Mouse (Mus musculus) forebrain, postnatal 0 days (tissue): ENCODE results near the gene Foxn3. TPM values are rescaled to one million over a fixed set of nuclear protein-coding genes. Genes with fewer than 3 reads are reported as not detected.

ENCODE experiments used
- ATAC-seq: fragments of 200-750 bp; cut with Nextera tagmentation; 2 replicates; pipeline ENCODE4 v1.8.0; 2017; ENCODE audit warnings: mild to moderate bottlenecking, moderate library complexity
- DNase-seq: peaks from one replicate; pipeline ENCODE4 v3.0.0-alpha.2; 2015
- H3K27ac ChIP-seq: fragments of 300-500 bp; sonication (generic); 2 replicates; pipeline ENCODE4 v1.5.1; 2014; ENCODE audit warnings: low read depth, mild to moderate bottlenecking, antibody characterized with exemption, low read length, moderate library complexity, mixed read lengths
- H3K27me3 ChIP-seq: fragments of 300-500 bp; sonication (generic); 2 replicates; pipeline ENCODE4 v1.6.1; 2014; ENCODE audit warnings: mild to moderate bottlenecking, low read length, mixed read lengths; ENCODE audit not compliant: insufficient read depth
- H3K36me3 ChIP-seq: fragments of 300-500 bp; sonication (generic); 2 replicates; pipeline ENCODE4 v1.6.1; 2014; ENCODE audit warnings: mild to moderate bottlenecking, moderate library complexity; ENCODE audit not compliant: insufficient read depth
- H3K4me1 ChIP-seq: fragments of 300-500 bp; sonication (generic); 2 replicates; pipeline ENCODE4 v1.6.1; 2014; ENCODE audit warnings: antibody characterized with exemption; ENCODE audit not compliant: insufficient read depth
- H3K4me2 ChIP-seq: fragments of 300-500 bp; sonication (generic); 2 replicates; pipeline ENCODE4 v1.6.1; 2014; ENCODE audit warnings: low read depth, mild to moderate bottlenecking, moderate library complexity
- H3K4me3 ChIP-seq: fragments of 300-500 bp; sonication (generic); 2 replicates; pipeline ENCODE4 v1.5.1; 2014; ENCODE audit warnings: low read depth, low read length, mixed read lengths
- H3K9ac ChIP-seq: fragments of 300-500 bp; sonication (generic); 2 replicates; pipeline ENCODE4 v1.6.1; 2014; ENCODE audit warnings: mild to moderate bottlenecking
- H3K9me3 ChIP-seq: fragments of 300-500 bp; sonication (generic); 2 replicates; pipeline ENCODE4 v1.6.1; 2016; ENCODE audit warnings: low read length
- CTCF ChIP-seq: sonication (generic); IDR thresholded peaks from 2 replicates; pipeline ENCODE4 v1.5.1; 2016; ENCODE audit warnings: antibody characterized with exemption, control low read depth, low read depth
- WGBS: fragments of 180-500 bp; shearing (Covaris S2); extraction: QIAGEN DNeasy Blood & Tissue Kit; methylation state at CpG from one replicate; pipeline ENCODE4 v1.1.7; 2014; 5-methylcytosine and 5-hydroxymethylcytosine counted together
- polyA plus RNA-seq: library from polyadenylated mRNA; unstranded; fragments of >200 nt; fragmentation: Nextera tagmentation; extraction: Ambion mirVana; gene quantifications from 2 replicates; pipeline ENCODE4 v1.2.1, GENCODE M21; 2015
- total RNA-seq: library from RNA; depleted of rRNA; stranded (reverse); fragments of >200 nt; gene quantifications from 2 replicates; pipeline ENCODE4 v1.2.3, GENCODE M21; 2014

Foxn3 gene
- total and polyA plus RNA-seq, 2 experiments from 2014 or later, result 32.8 to 61.3 TPM

- no peaks in the 10 kb centered on the region for H3K4me1 ChIP-seq
- no peak overlapping the region for H3K4me3 ChIP-seq
- 66% methylated on average over 6 of the region's 6 CpGs for WGBS
- no peak overlapping the region for H3K9ac ChIP-seq
- no peak for TF ChIP-seq CTCF
- H3K27ac ChIP-seq, result no peak overlapping the region
- H3K9me3 ChIP-seq, result no peaks in the 10 kb centered on the region
- no peaks in the 10 kb centered on the region for H3K36me3 ChIP-seq
- DNase-seq, result no peak
- no peak overlapping the region for H3K4me2 ChIP-seq
- H3K27me3 ChIP-seq, result no peaks in the 10 kb centered on the region
- no peak for ATAC-seq
Measured at GRCm38 (mm10) chr12:99490216-99490615, 73.2 kb downstream of the Foxn3 start.

DNA sequence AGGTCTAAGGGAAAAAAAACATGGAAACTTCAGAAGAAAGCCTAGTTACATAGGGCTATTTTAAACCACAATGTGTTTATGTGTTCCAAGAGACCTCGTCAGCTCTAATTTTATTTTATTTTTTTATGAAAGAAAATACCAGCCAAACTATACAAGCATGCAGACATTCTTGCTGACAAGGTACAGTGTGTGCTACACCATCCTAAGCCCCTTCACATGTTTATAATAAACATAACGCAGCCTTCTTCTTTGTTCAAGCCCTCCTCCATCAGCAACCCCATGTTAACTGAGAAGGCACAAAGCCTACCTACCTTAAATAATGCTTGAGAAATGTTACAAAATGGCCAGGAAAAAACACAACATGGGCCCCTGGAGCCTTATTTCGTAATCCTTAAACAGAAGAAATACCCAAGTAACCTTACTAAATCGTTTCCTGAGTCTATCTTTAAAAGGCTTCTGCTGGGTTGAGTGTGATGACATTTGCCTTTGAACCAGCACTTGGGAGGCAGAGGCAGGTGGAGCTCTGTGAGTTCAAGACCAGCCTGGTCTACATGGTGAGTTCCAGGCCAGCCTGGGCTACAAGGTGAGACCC, 74.3 kb downstream of the Foxn3 start:
- H3K9ac ChIP-seq, result no peak overlapping the region
- 87% methylated on average over 4 of the region's 4 CpGs for WGBS
- no peak overlapping the region for H3K4me2 ChIP-seq
- no peak overlapping the region for H3K27ac ChIP-seq
- DNase-seq (no peak), ATAC-seq (no peak)
- no peaks in the 10 kb centered on the region for H3K4me1 ChIP-seq
- no peaks in the 10 kb centered on the region for H3K36me3 ChIP-seq
- H3K9me3 ChIP-seq, result no peaks in the 10 kb centered on the region
- H3K27me3 ChIP-seq, result no peaks in the 10 kb centered on the region
- H3K4me3 ChIP-seq, result no peak overlapping the region
- no peak for TF ChIP-seq CTCF

- no peak for TF ChIP-seq CTCF
- no peak overlapping the region for H3K4me3 ChIP-seq
- H3K27ac ChIP-seq, result no peak overlapping the region
- DNase-seq (no peak), ATAC-seq (no peak)
- no peaks in the 10 kb centered on the region for H3K36me3 ChIP-seq
- no peak overlapping the region for H3K9ac ChIP-seq
- H3K9me3 ChIP-seq, result no peaks in the 10 kb centered on the region
- no peaks in the 10 kb centered on the region for H3K27me3 ChIP-seq
- H3K4me2 ChIP-seq, result no peak overlapping the region
- 86% methylated on average over 3 of the region's 3 CpGs for WGBS
- H3K4me1 ChIP-seq, result no peaks in the 10 kb centered on the region
Measured at GRCm38 (mm10) chr12:99480372-99480771, 83.0 kb downstream of the Foxn3 start.

DNA sequence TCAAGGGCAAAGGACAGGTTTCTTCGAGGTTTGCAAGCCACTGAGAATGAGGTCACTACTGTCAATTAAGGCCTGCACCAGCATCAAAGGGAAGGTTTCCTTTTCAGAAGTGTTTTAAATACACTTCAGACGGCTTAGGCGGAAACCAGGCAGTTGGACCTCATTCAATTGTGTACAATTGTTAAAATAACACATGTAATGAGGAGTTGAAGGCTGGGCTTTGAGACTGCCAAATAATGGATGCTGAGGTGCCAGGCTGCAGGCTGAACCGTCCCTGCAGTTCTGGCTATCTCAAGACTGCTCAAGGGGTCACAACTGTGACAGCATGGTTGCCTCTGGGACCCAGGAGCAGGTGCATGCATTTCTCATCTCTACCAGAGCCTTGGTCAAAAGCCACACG, 89.2 kb downstream of the Foxn3 start:
- Histone ChIP-seq H3K9me3 (no peaks in the 10 kb centered on the region), H3K4me2 (no peak overlapping the region), H3K36me3 (no peaks in the 10 kb centered on the region), H3K4me3 (no peak overlapping the region), H3K27me3 (no peaks in the 10 kb centered on the region), H3K27ac (peak overlapping the region; percentile 54), H3K4me1 (peaks cover 30% of the 10 kb centered on the region), H3K9ac (no peak overlapping the region)
- ATAC-seq, result peak; percentile 59
- DNase-seq, result peak; percentile 66
- TF ChIP-seq CTCF, result no peak
- WGBS, result 12% methylated on average over 5 of the region's 5 CpGs

- TF ChIP-seq CTCF, result no peak
- DNase-seq, result peak; percentile 71
- Histone ChIP-seq H3K9ac (no peak overlapping the region), H3K36me3 (no peaks in the 10 kb centered on the region), H3K27me3 (no peaks in the 10 kb centered on the region), H3K9me3 (no peaks in the 10 kb centered on the region), H3K4me1 (peaks cover 30% of the 10 kb centered on the region), H3K4me3 (no peak overlapping the region), H3K27ac (peak overlapping the region; percentile 54), H3K4me2 (no peak overlapping the region)
- peak; percentile 88 for ATAC-seq
- WGBS, result 42% methylated on average over 10 of the region's 10 CpGs
Measured at GRCm38 (mm10) chr12:99473406-99474133, 89.8 kb downstream of the Foxn3 start.

DNA sequence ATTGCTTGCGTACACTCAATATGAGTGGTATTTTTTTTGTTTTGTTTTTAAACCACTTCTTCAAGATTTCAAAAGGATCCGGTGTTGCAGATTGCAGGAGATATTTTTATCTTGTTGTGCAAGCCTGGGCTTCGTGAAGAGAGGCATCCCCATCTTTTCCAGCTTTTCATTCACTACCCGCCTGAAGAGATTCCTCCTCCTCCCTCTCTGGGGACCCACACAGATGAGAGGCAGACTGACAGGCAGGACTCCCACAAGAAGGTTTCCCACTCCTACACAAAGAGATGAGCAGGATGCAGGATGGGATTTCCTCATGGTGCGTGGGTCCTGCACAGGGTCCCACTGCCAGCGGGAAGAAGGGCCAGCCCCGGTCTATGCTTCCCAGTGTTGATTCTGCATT, 92.0 kb downstream of the Foxn3 start:
- ATAC-seq, result no peak
- Histone ChIP-seq H3K9me3 (no peaks in the 10 kb centered on the region), H3K27ac (peak overlapping the region; percentile 67), H3K9ac (no peak overlapping the region), H3K4me2 (no peak overlapping the region), H3K36me3 (no peaks in the 10 kb centered on the region), H3K27me3 (no peaks in the 10 kb centered on the region), H3K4me1 (peaks cover 39% of the 10 kb centered on the region), H3K4me3 (no peak overlapping the region)
- DNase-seq, result peak; percentile 45
- TF ChIP-seq CTCF, result no peak
- WGBS, result 61% methylated on average over 7 of the region's 7 CpGs

DNA sequence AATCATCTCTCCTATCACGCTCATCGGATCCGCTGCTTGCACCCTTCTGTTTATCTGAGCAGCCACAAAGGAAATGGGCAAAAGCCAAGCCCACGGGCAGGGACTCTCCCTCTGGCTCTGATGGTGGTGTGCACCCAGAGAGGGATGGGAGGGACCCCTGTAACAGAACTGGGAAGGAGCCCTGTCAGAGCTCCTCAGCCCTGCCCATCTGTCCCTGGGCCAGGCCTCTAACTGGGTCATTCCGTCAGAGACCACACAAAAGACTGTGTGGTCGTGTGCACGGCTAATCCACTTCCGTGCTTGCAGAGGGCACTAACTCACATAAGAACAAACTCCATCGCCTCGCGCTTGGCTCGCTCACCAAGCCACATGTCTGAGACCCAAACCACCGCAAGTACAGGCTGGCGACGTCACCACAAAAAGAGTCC, 95.5 kb downstream of the Foxn3 start:
- Histone ChIP-seq H3K27ac (peak overlapping the region; percentile 60; the same call in 1 of the 2 replicates), H3K9me3 (no peaks in the 10 kb centered on the region), H3K4me1 (peaks cover 26% of the 10 kb centered on the region), H3K27me3 (no peaks in the 10 kb centered on the region), H3K9ac (no peak overlapping the region), H3K4me3 (no peak overlapping the region), H3K36me3 (no peaks in the 10 kb centered on the region), H3K4me2 (0 out of 2 replicates have a peak overlapping the region, but pooled peaks have one; percentile 1)
- 20% methylated on average over 15 of the region's 15 CpGs for WGBS
- DNase-seq, result peak; percentile 70
- no peak for TF ChIP-seq CTCF
- ATAC-seq, result peak; percentile 87
